Mouse (Mus musculus) lung, postnatal 36 days (tissue): ENCODE measurements around the gene Lpin1.

Experiments
- DNase-seq: peaks from one replicate; pipeline ENCODE4 v3.0.0; 2022; ENCODE audit warnings: mixed read lengths

The Lpin1 gene

DNA sequence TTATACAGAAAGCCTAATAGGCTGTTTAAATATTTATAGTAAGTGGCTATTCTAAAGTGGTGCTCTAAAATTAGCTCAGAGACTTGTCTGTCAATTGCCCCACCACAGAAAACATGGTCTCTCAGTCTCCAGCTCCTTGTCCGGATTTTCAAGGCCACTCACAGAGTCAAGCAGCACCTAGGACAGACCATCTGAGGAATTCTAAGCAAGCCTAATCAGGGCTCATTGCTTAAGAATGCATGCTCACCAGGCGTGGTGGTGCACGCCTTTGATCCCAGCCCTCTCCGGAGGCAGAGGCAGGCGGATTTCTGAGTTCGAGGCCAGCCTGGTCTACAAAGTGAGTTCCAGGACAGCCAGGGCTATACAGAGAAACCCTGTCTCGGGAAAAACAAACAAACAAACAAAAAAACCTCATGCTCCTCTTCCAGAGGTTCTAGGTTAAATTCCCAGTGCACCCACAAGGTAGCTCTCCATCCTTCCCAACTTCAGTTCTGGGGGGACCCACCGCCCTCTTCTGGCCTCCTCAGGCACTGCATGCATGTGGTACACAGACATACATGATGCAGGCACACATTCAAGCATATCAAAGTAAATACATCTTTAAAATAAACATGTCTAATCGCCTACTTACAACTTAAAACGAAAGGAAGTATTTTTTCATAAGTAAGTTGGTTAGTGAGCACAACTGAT lies 40.2 kb downstream of the Lpin1 start:
- peak; percentile 28 for DNase-seq

DNA sequence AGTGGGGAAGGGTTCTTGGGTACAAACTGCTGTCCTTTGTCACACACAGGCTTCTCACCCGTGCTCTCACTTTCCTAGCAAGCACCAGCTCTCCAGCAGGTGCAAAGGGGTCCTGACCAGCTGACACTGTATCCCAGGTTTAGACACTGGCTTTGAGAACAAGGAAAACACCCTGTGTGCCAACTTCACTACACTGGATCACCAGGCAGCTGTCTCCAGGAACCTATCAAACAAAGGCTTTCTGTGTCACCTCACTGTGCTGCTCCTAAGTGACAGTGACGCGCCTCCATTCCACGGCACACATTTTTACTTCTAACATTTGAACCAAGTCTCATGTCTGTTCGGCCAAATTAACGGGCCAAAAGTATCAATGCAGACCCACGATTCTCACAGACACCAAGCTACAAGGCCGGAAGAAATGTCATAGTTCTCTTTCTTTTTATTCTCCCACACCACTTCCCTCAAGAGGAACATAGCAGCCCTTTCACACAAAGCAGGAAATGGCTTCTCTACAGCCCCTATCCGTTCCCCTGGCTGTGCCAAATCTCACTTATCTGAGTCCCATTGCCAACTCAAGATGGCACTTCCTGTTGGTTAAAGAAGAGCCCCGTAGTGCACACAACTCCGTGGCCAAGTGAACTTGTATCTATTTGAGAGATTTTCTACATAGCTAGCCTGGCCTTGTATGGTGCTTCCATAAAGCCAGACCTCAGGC lies 41.7 kb downstream of the Lpin1 start:
- DNase-seq, result peak; percentile 59

DNA sequence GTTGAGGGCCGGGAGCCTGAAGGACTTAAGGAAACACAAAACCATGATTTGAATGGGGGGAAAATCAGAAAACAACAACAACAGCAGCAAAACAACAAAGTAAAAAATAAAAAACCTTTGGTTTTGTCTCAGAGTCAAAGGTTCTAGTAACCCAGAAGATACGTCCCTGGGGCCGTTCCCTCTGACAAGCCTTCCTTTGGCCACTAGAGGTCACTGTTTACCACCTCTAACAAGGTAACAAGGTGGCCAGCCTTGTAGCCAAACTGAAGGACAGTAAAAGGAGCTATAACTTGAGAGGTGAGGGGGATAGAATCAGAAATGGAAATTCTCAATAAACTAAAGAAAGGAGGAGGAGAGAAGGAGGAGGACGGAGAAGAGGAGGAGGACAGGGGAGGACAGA lies 42.3 kb downstream of the Lpin1 start:
- peak; percentile 86 for DNase-seq

DNA sequence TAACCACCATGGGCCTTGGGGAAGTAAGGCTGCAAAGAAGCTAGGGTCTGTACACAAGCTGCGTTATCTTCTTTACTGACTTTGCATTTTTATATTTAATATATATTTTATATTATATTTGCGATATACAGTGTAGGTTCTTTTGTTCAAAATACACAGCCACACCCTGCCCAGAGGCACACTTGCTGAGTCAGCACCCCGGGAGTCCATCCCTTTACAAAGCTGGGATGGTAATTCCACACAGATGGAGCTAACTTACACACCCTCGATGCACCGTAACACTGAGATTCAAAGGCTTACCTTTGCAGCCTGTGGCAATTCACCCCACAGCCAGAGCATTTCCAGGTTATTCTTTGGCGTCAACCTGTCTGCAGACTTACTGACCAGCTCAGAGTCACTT lies 42.7 kb downstream of the Lpin1 start:
- DNase-seq, result no peak

DNA sequence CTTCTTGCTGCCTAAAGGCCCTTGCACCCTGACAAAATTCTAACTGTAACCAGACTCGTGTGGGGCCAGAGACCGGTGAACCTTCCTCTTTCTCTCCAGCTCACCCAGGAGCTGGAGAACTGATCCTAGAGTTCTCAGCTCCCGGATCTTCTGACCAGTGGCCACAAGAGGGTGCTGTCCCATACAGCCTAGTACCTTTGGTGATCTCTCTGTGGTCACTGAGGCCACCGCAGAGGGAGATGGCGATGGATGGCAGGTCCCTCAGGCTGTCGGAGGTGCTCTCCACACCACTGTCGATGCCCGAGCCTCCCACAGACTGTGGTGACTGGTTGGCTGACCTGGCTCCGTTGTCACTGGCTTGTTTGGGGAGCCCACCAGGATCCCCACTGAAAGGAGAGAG lies 47.3 kb downstream of the Lpin1 start:
- DNase-seq, result peak; percentile 53

DNA sequence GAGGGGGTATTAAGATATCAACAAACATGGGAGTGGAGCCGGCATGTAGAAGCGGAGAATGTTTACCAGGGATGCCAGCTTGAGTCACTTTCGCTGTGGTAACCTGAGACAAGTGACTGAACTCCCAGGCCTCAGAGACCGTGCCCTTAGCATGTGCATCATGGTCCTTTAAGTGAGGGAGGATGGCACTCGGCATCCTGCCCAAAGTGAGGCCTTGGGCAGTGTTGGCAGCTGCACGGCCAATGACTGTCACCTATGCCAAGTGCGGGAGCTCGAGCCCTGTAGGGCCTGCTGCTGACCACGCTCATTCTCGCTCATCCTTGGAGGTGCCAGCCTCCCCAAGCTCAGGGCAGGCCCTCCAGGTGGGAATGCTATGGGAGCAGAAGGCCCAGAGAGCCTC lies 48.1 kb downstream of the Lpin1 start:
- DNase-seq, result no peak

DNA sequence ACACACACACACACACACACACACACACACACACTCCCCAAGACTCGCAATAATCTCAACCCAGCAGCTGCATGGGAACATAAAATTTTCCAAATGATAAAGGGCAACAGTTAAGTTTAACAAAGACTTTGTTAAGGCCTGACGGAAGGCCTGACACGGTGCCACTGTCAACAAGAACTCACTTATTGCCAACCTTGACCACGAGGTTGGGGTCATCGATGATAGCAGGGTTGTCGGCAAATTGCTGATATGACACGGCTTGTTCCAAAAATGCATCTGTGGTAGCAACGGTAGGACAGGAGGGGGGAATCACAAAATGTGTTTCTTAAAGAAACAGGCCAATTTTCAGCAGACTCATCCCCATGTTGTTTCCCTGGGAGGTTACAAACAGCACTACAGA lies 48.6 kb downstream of the Lpin1 start:
- DNase-seq, result no peak

DNA sequence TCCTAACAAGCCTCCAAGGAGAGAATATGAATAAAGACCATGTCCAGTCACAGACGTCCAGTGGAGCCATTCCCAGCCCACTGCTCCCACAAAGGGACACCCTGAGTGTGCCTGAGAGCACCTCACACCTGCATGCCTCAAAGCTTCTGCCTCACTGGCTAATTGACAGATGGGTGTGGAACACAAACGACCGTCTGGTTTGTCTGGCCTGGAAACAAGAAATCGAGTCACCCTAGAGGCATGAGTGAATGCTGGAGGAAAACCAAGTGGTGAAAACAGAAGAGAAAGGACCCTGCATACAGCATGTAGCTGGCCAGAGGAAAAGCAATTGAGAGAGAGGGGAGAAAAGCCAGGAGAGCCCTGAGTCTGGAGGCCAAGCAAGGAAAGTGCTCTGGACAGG lies 53.5 kb downstream of the Lpin1 start:
- DNase-seq, result no peak

DNA sequence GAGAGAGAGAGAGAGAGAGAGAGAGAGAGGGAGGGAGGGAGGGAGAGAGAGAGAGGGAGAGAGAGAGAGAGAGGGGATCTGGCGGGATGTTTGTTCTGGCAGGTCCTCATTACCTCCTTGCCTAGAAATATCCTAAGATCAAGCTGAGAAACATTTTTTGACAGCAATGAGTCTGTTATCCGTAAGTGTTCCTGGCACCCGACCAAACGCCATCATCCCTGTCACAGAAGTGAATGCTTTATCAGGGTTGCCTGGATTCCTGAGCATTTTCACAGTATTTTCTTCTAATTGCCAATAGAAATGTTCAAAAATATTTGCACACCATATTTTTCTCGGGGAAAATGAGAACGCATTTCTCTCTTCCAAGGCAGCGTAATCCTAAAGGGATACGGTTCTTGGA lies 56.6 kb downstream of the Lpin1 start:
- no peak for DNase-seq

DNA sequence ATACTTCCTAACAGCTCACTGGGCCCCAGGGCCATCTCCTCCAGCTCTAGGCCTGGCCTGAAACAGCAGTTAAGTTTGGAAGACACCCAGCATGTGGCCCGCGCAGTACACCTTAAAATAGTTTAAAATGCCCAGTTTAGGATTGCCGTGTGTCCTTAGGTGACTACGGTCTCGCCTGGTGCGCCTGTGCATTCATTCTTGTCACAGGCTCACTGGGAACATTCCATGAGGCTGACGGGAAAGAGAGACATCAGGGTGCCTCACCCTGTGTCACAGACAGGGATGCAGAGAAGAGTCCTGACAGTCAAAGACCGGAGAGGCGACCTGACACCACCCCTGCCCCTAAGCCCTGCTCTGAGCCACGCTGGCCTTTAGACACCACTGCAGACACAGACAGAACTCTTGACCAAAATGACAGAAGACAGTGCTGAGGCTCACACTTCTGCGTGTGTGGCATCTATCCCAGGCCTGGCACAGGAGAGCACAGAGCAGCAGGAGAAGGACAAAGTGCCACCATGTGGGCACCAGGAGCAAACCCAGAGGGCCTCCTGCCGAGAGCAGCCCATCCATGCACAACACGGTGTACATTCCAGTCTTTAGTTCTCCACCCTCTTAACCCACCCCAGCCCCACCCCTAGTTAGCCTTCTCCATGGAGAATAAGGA lies 58.5 kb downstream of the Lpin1 start:
- DNase-seq, result no peak

DNA sequence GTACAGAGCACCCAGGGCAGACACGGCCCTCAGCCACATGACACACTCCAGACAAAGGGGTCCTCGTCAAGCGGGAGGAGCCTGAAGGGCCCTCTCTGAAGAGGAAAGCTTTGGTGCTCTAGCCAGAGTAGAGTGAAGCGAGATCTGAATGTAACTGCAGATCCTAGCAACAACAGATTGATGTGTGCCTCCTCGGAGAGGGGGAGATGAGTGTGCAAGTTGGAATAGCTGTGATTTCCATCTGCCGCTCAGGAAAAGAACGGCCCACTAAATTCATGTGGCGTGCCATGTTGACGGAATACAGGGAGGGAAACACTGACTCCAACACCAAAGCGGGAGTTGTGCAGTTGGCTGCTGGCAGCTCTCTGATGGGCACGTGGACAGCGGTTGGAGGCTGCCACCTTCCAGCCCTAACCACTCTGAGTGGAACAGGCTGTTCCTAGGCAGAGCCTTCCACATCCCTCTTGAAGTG lies 59.7 kb downstream of the Lpin1 start:
- DNase-seq, result no peak

DNA sequence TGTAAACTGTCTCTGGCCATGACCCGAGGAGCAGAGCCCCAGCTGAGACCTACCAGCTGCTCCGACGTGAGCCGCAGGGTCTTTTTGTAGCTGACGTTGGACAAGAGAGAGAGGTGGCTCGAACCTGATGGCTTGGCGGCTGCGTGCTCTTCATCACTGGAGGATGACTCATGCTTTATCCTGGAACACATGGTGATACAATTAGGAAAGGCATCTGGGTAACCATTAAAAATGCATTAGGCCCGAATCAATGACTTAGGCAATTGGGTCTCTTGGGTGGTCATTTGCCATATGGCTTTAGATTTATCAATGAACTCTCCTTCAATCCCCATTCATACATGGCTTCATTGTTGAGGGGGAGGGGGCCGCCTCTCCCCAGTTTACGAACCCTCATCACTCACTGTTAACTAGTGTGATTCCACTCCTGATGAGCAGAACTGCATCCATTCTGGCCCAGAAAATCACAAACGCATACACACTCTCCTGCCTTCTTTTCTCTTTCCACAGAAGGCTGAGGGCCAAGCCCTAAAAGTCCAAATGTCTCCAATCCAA lies 61.9 kb downstream of the Lpin1 start:
- no peak for DNase-seq

DNA sequence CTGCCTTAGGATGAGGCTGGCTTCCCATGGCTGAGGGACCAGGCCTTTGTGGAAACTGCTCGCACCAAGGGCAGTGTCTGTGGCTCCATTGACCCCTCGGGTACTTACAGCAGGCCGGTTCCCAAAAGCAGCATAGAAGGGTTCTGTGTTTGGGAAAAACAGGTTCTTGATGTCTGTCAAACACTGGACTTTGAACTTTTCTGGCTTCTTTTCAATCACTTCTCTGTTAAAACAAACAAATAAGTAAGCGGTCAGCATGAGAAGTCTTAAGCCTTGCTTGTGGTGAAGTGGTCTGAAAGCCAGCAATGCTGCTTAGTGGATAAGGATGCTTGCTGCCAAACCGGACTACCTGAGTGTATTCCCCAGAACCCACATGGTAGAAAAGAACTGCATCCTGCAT lies 69.2 kb downstream of the Lpin1 start:
- DNase-seq, result no peak

DNA sequence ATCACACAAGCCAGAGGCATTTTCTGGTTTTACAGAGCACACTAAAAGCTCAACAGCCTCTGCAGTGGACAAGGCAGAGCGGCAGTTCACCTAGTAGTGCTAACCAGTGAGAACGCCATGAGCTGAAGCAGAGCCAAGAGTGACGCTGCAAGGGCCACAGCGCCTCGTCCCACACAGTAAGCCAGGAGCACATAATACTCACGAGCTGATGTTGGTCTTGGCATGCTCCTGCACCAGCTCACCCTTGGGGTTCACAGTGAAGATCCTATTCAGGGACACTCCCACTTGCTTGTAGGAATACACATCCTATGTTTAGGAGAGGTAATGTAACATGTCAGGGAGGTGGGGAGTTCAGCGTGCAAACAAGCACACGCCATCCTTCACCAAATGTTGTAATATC lies 70.1 kb downstream of the Lpin1 start:
- DNase-seq, result no peak

DNA sequence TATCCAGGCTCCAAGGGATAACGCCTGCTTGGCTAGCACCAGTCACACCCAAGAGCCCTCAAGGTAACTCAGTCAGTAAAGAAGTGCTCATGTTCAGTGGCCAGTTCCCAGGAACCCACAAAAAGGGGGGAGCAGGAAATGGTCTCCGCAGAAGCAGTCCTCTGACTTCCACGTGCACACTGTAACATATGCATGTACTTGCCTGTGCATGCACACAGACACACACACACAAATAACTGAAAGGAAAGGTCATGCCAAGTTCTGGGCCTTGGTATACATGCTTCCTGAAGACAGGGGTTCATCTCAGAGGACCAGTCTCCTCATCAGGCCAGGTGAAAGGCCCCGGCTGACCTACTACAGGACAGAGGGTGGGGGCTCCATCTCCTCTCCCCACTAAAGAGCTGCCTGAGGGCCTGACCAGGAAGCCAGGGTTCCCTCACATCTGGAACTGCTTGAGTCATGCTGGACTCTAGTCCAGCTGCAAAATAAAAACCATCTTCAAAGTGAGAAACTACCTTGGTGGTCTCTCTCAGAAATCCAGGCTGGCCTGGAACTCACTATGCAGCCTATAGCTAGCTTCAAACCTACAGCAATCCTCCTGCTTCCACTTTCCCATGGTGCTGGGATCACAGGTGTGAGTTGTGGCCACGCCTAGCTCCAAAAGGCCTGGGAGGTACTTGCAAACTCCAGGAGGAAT lies 70.7 kb downstream of the Lpin1 start:
- DNase-seq, result no peak

DNA sequence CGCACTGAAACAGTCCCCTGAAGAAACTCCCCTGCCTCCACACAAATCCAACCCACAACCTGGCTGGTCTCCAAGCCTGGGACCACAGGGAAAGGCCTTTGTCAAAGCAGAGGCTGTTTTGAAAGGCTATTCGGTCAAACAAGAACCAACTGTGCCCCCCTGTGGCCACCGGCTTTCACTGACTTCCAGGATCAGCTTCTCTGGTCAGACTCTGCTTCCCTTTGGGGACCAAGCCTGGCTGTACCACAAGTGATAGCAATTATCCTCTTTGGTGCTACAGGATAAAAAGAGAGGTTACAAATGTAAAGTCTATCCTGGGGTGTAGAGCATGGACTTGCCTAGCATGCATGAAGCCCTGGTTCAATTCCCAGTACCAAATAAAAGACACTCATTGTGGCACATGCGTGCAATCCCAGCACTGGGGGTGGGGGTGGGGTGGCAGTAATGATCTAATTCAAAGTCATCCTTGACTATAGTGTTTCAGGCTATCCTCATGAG lies 77.4 kb downstream of the Lpin1 start:
- peak; percentile 84 for DNase-seq

DNA sequence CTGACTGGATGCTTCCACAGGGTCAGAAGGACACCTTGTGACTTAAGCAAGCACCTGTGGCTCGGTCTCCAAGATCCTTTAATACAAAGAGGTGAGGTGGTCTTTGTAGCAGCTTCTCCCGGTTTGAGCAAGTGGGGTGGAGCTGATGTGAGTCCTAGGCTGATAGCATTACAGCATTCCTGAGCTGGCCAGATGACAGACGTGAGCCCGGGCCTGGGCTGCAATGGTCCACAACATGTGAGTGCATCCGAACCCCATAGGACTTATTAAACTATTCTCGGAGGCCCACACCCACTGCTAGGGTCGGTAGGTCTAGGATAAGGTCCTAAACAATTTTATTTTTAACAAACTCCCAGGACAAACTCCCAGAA lies 77.9 kb downstream of the Lpin1 start:
- no peak for DNase-seq

DNA sequence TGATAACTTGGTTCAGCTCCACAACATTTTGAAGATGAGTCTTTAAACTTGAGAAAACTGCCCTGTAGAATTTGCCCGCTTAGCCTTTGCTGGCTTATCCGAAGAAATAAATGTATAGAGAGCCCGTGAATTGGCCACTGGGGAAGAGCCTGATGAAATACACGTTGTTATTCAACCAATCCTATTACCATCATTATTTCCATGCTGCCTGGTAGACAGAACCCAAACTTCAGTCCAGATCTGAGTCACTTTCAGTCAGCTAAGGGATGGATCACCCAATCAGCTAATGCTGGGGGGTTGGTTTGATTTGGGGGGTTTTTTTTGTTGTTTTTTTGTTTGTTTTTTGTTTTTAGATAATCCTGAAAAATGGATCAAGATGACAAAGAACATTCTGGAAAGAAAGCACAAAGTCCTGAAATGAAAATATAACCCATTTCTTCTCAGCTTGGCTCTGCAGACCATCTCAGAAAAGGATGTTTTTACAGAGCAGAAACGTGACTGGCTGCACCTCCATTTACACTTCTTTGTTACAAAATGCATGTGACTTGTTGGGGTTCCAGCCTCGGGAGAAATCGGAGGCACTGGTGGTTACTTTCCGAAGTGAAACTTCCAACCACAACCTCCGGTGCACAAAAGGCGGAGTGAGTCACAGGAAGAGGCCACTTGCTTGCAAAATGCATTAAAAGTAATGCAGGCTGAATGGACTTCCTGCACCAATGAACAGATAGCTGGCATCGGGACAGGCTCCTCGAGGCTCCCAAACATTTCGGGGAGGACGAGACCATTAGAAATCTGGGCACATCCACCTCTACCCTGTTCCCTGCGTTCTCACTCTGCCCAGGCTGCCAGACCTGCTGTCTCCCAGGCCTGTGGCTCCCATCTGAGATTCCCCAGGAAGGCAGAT lies 78.6 kb downstream of the Lpin1 start:
- DNase-seq, result peak; percentile 56

DNA sequence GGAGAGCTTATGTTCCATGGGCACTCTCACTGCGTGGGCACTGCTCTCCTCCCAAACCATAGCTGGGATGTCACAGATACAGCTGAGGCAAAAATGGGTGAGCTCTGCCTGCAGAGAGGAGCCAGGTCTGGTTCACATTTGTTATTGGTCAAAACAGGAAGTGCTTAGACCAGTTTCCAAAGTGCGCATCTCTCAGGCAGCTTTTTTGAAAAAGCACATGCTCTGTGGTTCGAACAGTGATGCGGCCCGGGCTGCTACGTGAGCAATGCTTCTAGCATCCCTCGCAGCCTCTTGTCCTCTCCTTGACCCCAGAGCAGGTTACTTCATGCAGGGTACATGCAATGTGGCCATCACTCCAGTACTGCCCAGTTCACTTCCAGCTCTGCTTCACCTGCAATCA lies 82.1 kb downstream of the Lpin1 start:
- no peak for DNase-seq

DNA sequence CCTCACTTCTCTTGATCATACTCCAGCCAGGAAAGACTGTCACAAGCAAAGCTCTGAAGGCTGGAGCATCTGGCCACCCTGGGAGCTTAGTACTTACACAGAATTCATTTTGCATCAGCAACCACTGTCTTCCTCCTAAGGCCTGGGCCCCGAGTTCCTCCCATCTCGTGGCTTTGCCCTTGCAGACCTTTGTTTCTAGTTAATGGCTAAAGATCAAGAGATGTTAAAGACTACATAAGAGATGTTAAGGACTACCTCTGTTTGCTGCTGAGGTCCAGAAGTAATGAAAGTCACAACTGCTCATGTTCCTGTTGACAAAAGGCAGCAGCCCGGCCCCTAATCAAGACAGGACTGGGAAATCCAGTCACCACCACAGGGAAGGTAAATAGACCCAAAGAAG lies 82.8 kb downstream of the Lpin1 start:
- DNase-seq, result no peak

DNA sequence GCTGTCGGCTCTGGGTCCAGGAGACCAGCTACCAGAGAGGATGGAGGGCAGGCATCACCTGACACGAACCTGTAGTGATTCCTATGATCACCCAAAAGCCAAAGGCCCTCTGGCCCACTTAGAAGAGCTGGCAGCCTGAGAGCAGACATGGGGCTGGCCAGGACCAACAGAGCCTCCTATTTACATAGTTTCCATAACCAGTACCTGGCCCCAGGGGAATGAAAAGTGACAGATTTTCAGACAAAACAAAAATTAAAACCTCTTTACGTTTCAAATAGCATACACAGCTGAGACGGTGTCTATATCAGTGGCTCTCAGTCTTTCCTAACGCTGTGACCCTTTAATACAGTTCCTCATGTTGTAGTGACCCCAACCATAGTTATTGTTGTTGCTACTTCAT lies 83.9 kb downstream of the Lpin1 start:
- DNase-seq, result no peak

DNA sequence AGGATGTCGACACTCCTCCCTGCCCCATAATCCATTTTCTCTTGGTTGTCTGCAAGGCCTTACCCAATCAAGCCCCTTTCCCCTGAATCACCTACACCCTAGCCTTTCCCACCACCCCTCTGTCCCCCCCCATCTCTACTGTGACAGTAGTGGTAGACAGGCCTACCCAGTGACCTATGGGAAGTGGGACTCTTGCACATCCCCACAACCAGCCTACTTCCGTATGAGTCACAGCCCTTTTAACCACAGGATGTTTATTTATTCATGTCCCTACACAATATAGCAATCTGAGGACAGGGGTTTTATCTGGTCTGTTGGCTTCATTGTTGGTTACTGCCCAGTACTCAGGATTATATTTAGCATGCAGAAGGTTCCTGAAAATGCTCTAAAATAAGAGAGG lies 84.6 kb downstream of the Lpin1 start:
- peak; percentile 32 for DNase-seq
